Mouse (Mus musculus) liver, embryonic 14.5 days (tissue): ENCODE results near the gene Wipf3.

ENCODE experiments used
- CTCF ChIP-seq: IDR thresholded peaks from 2 replicates; pipeline ENCODE4 v1.5.1; 2016; ENCODE audit warnings: antibody characterized with exemption, low read depth, control low read depth
- EP300 ChIP-seq: IDR thresholded peaks from 2 replicates; pipeline ENCODE4 v1.6.1; 2016; ENCODE audit warnings: antibody characterized with exemption, low read depth

DNA sequence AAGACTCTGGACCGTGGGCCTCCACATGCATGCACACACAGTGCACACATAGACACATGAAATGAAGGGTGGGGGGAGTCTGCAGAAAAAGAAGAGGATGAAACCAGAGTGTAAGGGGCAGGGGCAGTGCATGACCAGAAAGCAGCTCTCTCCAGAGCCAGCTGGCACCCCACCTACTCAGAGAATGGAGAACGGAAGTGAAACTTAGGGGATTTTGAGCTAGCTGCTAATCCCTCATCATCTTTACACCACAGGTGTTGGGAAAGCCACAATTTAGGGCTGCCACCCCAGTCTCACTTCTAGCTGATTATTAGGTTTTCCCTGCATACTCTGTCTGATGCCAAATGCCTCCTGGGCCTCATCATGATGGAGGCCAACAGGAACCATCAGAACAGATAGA lies 100.8 kb downstream of the Wipf3 start:
- no peak for TF ChIP-seq CTCF
- no peak for TF ChIP-seq EP300
